Mouse (Mus musculus): Measurements from ENCODE around the gene Blmh.
"Not testable (repeated sequence)": the region's sequence is repeated elsewhere in the genome, so short reads cannot be mapped to it uniquely, and the experiment has no call there.

Blmh gene

GRCm38 (mm10) chr11:76916539-76917229 is 7.9 kb upstream of the Blmh start:
- no peak for DNase-seq (ENCODE audit: extremely low spot score, low read depth, low spot score)

- no peak for DNase-seq (ENCODE audit: extremely low spot score, low read depth, low spot score)
These were observed 7.4 kb upstream of the Blmh start for GRCm38 (mm10) chr11:76917230-76917548.

DNA sequence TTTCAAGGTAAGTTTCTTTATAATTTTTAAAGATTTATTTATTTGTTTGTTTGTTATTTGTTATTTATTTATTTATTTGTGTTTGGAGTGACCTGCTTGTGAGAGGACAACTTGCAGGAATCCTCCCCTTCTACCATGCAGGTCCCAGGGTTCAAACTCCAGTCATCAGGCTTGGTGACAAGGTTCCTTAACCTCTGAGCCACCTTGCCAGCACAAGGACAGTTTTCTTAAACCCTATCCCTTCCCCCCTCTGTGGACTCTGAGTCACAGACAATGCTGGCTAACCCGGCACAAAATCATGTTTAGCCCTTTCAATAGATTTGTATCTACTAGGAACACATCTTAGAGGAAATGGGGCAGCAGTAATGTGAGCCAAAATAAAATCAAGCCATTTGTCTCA is 4.0 kb upstream of the Blmh start:
- no peak for DNase-seq (ENCODE audit: extremely low spot score, low read depth, low spot score)

GRCm38 (mm10) chr11:76928586-76928985 is 4.0 kb downstream of the Blmh start:
- DNase-seq (ENCODE audit: extremely low spot score, low read depth, low spot score), result not testable (repeated sequence)

DNA sequence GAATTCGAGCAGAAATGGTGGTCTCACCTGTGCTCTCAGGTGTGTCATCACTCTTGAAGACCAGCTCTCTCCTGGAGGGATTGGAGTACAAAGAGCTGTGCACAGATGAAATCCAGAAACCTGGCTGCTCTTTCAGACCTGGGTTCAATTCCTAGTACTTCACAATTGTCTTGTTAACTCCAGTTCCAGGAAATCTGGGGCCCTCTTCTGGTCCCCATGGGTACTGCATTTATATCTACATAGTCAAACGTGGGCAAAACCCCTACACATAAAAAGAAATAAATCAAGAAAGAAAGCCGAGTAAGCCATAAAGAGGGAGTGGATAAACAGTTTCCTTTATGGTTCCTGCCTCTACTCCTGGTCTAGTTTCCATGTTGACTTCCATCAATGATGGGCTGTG is 8.6 kb downstream of the Blmh start:
- no peak for DNase-seq (ENCODE audit: extremely low spot score, low read depth, low spot score)

GRCm38 (mm10) chr11:76936578-76936977 is 12.0 kb downstream of the Blmh start:
- no peak for DNase-seq (ENCODE audit: extremely low spot score, low read depth, low spot score)

GRCm38 (mm10) chr11:76944839-76945238 is 20.2 kb downstream of the Blmh start:
- no peak for DNase-seq (ENCODE audit: extremely low spot score, low read depth, low spot score)

GRCm38 (mm10) chr11:76945386-76946202 is 21.0 kb downstream of the Blmh start:
- DNase-seq (ENCODE audit: extremely low spot score, low read depth, low spot score), result peak; percentile 42

DNA sequence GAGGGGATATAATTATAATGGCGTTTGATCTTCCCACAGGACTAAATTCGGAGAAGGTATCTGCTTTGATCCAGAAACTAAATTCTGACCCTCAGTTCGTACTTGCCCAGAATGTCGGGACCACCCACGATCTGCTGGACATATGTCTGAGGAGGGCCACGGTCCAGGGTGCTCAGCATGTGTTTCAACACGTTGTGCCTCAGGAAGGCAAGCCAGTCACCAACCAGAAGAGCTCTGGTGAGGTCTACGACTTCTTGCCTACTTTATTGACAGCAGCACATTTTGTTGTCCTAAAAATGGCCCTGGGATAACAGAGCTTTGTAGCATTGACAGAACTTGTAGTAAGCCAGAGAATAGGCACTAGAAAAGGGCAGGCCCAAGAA is 21.6 kb downstream of the Blmh start:
- DNase-seq (ENCODE audit: extremely low spot score, low read depth, low spot score), result no peak

DNA sequence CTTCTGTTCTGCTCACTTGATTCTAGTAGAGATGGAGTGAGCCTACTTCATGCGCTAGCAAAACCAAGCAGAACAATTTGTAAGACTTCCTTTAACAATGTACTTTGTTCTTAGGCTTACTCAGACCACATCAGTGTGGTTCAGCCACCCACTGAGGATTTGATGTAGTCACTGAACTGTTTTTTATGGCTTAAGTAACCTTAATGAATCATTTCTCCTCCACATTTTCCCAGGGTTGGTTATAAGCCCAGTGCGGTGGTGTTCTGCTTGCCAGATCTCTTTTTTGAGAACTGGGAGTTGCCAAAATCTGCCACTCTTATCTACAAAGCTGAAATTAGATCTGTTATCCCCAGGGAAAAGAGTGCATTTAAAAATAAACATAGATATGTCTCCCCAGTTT is 28.9 kb downstream of the Blmh start:
- DNase-seq (ENCODE audit: extremely low spot score, low read depth, low spot score), result no peak

DNA sequence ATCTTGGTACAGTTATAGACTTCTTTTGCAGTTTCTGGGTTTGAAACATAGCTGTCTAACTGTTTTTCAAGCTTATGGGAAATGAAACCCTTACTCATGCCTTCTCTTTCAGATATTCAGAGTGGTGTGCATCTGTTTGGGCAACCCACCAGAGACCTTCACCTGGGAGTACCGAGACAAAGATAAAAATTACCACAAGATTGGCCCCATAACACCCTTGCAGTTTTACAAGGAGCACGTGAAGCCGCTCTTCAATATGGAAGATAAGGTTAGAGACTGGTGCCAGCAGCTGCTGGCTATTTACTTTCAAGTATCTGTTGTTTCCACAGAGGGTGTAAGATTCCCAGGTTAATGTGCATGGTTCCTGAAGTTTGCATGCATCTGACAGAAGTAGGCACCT is 41.1 kb downstream of the Blmh start:
- DNase-seq (ENCODE audit: extremely low spot score, low read depth, low spot score), result no peak

GRCm38 (mm10) chr11:76970328-76970727 is 45.7 kb downstream of the Blmh start:
- no peak for DNase-seq (ENCODE audit: extremely low spot score, low read depth, low spot score)

DNA sequence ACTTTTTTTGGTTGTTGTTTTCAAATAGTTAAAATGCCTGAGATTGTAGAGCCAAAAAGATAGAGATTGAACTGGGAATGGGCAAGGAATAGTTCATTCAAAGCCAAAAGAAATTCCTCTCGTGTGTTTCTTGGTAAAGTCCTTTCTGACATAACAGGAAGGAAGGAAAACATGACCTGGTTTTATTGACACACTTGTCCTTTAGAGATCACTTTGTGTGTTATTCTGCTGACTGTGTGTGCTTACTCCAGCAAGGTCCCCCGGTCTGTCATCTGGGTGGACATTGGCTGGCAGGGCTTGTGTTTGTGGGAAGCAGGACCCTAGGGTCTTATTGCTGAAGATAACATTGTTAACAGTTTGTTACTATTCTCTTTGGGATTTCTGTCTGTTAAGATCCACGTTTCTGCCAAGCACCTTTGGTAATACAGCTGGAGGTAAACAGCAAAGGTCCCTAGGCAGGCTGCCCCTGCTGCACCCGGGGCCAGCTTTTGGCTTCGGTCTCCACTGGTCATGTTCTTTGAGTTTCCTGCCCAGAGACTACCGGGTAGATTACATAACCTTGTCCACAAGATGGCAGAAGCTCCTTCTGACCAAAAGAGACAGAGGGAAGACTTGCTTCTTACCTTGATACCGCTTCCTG is 50.2 kb downstream of the Blmh start:
- DNase-seq (ENCODE audit: extremely low spot score, low read depth, low spot score), result no peak

- no peak for DNase-seq (ENCODE audit: extremely low spot score, low read depth, low spot score)
These were observed 57.0 kb downstream of the Blmh start for GRCm38 (mm10) chr11:76981570-76982141.

- DNase-seq (ENCODE audit: extremely low spot score, low read depth, low spot score), result no peak
These were observed 57.8 kb downstream of the Blmh start for GRCm38 (mm10) chr11:76982415-76982814.

GRCm38 (mm10) chr11:76983641-76984040 is 59.0 kb downstream of the Blmh start:
- no peak for DNase-seq (ENCODE audit: extremely low spot score, low read depth, low spot score)

DNA sequence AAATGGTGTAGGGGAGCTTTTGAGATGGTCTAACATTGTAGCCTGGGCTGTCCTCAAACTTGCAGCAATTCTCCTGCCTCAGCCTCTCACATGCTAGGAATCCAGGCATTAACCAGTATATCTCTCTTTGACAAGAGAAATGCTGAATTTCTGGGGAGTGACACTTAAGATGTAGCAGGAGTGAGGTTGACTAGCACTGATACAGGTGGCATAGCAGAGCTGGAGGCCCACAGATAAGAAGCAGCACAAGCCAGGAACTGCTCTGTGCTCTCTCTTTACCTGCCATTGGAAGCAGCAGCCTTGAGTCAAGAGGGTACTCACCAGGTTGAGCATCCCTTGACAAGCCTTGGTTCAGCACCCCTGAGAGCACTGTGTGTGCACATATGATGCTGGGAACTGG is 59.6 kb downstream of the Blmh start:
- no peak for DNase-seq (ENCODE audit: extremely low spot score, low read depth, low spot score)

DNA sequence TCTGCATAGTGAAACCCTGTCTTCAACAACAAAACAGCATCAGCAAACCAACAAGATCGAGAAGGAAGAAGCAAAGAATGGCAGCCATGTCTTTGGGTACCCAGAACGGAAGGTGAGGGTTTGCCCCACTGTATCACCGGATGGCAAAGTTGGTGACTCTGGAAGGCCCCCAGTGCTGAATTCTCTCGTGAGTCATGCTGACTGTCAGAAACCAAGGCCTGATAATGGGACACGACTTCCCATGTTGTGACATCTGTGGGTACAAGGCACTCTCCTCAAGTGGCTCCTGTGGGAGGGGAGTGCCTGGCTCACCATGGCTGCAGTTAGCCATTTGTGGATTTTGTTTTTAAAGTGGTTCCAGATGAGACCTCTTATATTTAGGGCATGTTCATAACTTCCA is 66.2 kb downstream of the Blmh start:
- DNase-seq (ENCODE audit: extremely low spot score, low read depth, low spot score), result no peak

- DNase-seq (ENCODE audit: extremely low spot score, low read depth, low spot score), result no peak
These were observed 68.3 kb downstream of the Blmh start for GRCm38 (mm10) chr11:76992886-76993285.

DNA sequence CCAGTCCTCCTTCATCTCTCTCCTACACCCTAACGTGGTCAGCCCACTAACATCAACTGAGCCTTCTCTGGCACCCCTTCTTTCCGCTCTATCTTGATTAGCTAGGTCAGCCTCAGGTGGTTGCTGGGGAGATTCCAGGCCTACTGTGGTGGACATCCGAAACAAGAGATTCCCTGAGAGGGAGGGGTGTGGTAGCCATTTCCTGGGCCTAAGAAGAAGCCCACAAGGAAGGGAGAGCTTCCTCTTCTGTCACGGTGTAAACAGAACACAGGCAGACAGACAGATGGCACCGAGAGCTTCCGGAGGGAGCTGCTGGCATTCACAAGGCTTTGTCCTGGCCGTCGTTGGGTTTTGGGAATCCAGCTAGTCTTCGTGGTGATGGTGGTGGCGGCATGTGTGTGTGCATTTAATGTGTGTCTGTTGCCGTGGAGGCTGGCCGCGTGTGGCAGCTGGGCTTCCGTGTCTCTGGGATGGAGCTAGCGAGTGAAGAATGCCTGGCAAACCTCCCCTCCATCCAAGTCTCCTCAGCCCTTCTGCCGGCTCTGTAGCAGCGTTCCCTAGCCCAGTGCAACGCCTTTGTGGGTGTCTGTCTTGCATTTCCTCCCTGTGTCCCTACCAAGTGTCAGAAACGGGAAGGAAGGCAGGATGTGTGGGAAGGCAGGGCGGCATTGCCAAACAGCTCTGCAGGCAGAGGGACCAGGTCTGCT is 71.5 kb downstream of the Blmh start:
- DNase-seq (ENCODE audit: extremely low spot score, low read depth, low spot score), result no peak

GRCm38 (mm10) chr11:76997305-76997704 is 72.7 kb downstream of the Blmh start:
- DNase-seq (ENCODE audit: extremely low spot score, low read depth, low spot score), result peak; percentile 30

Data from hindlimb bud, embryonic 11.5 days (tissue).